Mouse (Mus musculus) midbrain, embryonic 11.5 days (tissue): ENCODE data around the gene 4921524J17Rik. TPM values are rescaled to one million over a fixed set of nuclear protein-coding genes. Genes with fewer than 3 reads are reported as not detected.

Source experiments
- ATAC-seq: fragments of 200-750 bp; cut with Nextera tagmentation; 2 replicates; pipeline ENCODE4 v1.8.0; 2017; ENCODE audit warnings: moderate TSS enrichment, moderate library complexity; ENCODE audit not compliant: low FRiP score
- DNase-seq: peaks from one replicate; pipeline ENCODE4 v3.0.0; 2015; ENCODE audit warnings: low spot score; ENCODE audit errors: missing footprints
- H3K27ac ChIP-seq: fragments of 300-500 bp; sonication (generic); 2 replicates; pipeline ENCODE4 v1.5.1; 2014; ENCODE audit warnings: low read depth, low read length
- H3K27me3 ChIP-seq: fragments of 300-500 bp; sonication (generic); 2 replicates; pipeline ENCODE4 v1.6.1; 2014; ENCODE audit warnings: mild to moderate bottlenecking, low read length, moderate library complexity, mixed read lengths; ENCODE audit not compliant: control insufficient read depth, insufficient read depth
- H3K36me3 ChIP-seq: fragments of 300-500 bp; sonication (generic); 2 replicates; pipeline ENCODE4 v1.6.1; 2014; ENCODE audit warnings: mild to moderate bottlenecking, low read length, moderate library complexity, mixed read lengths; ENCODE audit not compliant: control insufficient read depth, insufficient read depth
- H3K4me1 ChIP-seq: fragments of 300-500 bp; sonication (generic); 2 replicates; pipeline ENCODE4 v1.6.1; 2014; ENCODE audit warnings: low read length; ENCODE audit not compliant: control insufficient read depth, insufficient read depth
- H3K4me2 ChIP-seq: fragments of 300-500 bp; sonication (generic); 2 replicates; pipeline ENCODE4 v1.6.1; 2014; ENCODE audit warnings: mild to moderate bottlenecking, moderate library complexity
- H3K4me3 ChIP-seq: fragments of 300-500 bp; sonication (generic); 2 replicates; pipeline ENCODE4 v1.5.1; 2014; ENCODE audit warnings: low read depth, low read length
- H3K9ac ChIP-seq: fragments of 300-500 bp; sonication (generic); 2 replicates; pipeline ENCODE4 v1.6.1; 2014; ENCODE audit warnings: low read length
- H3K9me3 ChIP-seq: fragments of 300-500 bp; sonication (generic); 2 replicates; pipeline ENCODE4 v1.6.1; 2016; ENCODE audit warnings: low read length; ENCODE audit not compliant: control insufficient read depth
- WGBS: fragments of 180-500 bp; shearing (Covaris S2); extraction: QIAGEN DNeasy Blood & Tissue Kit; methylation state at CpG from one replicate; pipeline ENCODE4 v1.1.7; 2014; 5-methylcytosine and 5-hydroxymethylcytosine counted together
- polyA plus RNA-seq: library from polyadenylated mRNA; unstranded; fragments of >200 nt; fragmentation: Nextera tagmentation; extraction: Ambion mirVana; gene quantifications from 2 replicates; pipeline ENCODE4 v1.2.1, GENCODE M21; 2014

The 4921524J17Rik gene
- polyA plus RNA-seq, 1 experiment from 2014 or later, result 43.8 TPM

DNA sequence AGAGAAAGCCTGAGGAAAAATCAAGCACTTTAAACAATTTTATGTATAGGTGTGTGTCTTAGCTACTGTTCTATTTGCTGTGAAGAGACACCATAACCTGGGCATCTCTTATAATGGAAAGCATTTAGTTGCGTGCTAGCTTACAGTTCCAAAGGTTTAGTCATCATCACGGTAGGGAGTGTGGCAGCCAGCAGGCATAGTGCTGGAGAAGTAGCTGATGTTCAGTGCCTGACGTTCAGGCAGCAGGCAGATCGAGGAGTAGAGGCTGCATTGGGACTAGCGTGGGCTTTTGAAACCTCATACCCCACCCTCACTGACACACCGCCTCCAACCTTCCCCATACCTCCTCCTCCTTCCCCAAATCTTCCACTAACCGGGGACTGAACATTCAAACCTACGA lies 38.1 kb upstream of the 4921524J17Rik start:
- Histone ChIP-seq H3K4me3 (no peak overlapping the region), H3K27me3 (no peaks in the 10 kb centered on the region), H3K9me3 (no peaks in the 10 kb centered on the region), H3K4me2 (no peak overlapping the region), H3K27ac (no peak overlapping the region), H3K9ac (no peak overlapping the region), H3K4me1 (no peaks in the 10 kb centered on the region), H3K36me3 (no peaks in the 10 kb centered on the region)
- 78% methylated on average over 8 of the region's 8 CpGs for WGBS
- DNase-seq (no peak), ATAC-seq (no peak)

GRCm38 (mm10) chr8:85466056-85466455 lies 33.4 kb upstream of the 4921524J17Rik start:
- ATAC-seq, result no peak
- WGBS, result 85% methylated on average over 4 of the region's 4 CpGs

GRCm38 (mm10) chr8:85464316-85464715 lies 31.7 kb upstream of the 4921524J17Rik start:
- ATAC-seq (no peak), DNase-seq (no peak)
- no peaks in the 10 kb centered on the region for H3K36me3 ChIP-seq
- H3K9me3 ChIP-seq, result no peaks in the 10 kb centered on the region
- H3K27ac ChIP-seq, result no peak overlapping the region
- no peaks in the 10 kb centered on the region for H3K4me1 ChIP-seq
- no peaks in the 10 kb centered on the region for H3K27me3 ChIP-seq
- no peak overlapping the region for H3K9ac ChIP-seq
- no peak overlapping the region for H3K4me2 ChIP-seq
- H3K4me3 ChIP-seq, result no peak overlapping the region

More at GRCm38 (mm10) chr8:85466056-85466455, 33.4 kb upstream of the 4921524J17Rik start:
- Histone ChIP-seq H3K27me3 (no peaks in the 10 kb centered on the region), H3K36me3 (no peaks in the 10 kb centered on the region), H3K4me3 (no peak overlapping the region), H3K4me2 (no peak overlapping the region), H3K27ac (no peak overlapping the region), H3K9me3 (no peaks in the 10 kb centered on the region), H3K9ac (no peak overlapping the region), H3K4me1 (no peaks in the 10 kb centered on the region)
- DNase-seq, result no peak

- Histone ChIP-seq H3K4me3 (no peak overlapping the region), H3K4me1 (no peaks in the 10 kb centered on the region), H3K9ac (no peak overlapping the region), H3K9me3 (no peaks in the 10 kb centered on the region), H3K27me3 (no peaks in the 10 kb centered on the region), H3K4me2 (no peak overlapping the region), H3K27ac (no peak overlapping the region), H3K36me3 (no peaks in the 10 kb centered on the region)
- 86% methylated on average over 1 of the region's 1 CpGs for WGBS
- ATAC-seq (no peak), DNase-seq (no peak)
Observed at GRCm38 (mm10) chr8:85462441-85462840, 29.8 kb upstream of the 4921524J17Rik start.

DNA sequence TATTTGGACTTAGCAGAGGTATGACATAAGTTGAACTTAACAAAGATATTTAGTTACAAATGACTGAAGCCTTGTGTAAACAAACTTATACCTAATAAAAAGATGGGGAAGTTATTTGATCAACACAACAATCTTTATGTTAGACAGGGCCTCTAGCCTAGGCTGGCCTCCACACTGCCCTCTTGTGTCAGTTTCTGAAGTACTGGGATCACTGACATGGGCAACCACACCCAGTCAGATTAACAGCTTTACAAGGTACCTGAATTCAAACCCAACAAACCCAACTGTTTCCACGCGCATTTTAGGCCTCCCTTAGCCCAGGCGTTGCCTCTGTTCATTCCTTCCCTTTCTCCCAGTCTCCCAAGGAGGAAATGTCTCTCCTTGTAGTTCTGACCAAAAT lies 28.7 kb upstream of the 4921524J17Rik start:
- Histone ChIP-seq H3K4me3 (no peak overlapping the region), H3K4me1 (no peaks in the 10 kb centered on the region), H3K9me3 (no peaks in the 10 kb centered on the region), H3K4me2 (no peak overlapping the region), H3K27ac (no peak overlapping the region), H3K27me3 (no peaks in the 10 kb centered on the region), H3K9ac (no peak overlapping the region), H3K36me3 (no peaks in the 10 kb centered on the region)
- no peak for DNase-seq
- ATAC-seq, result no peak
- WGBS, result 78% methylated on average over 3 of the region's 3 CpGs

DNA sequence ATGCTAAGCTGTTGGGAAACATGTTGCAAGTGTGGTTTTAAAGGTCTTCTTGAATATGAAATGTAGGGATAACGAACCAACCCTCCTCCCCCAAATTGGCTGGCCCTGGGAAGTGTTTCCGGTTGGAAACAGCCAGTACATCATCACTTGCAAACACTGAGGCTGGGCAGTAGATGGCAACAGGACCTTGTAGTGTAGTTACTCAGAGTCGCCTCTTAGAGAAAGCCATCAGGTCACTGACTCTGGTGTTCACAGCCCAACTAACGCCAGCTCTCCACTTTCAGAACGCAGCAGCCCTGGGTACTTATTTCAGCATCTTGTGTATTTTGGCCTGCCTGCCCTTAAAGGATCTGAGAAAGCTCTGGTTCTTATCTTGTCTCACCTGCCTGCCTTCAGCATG lies 28.2 kb upstream of the 4921524J17Rik start:
- no peaks in the 10 kb centered on the region for H3K27me3 ChIP-seq
- no peaks in the 10 kb centered on the region for H3K36me3 ChIP-seq
- DNase-seq (no peak), ATAC-seq (no peak)
- H3K4me3 ChIP-seq, result no peak overlapping the region
- WGBS, result 47% methylated on average over 5 of the region's 5 CpGs
- no peak overlapping the region for H3K4me2 ChIP-seq
- H3K9me3 ChIP-seq, result no peaks in the 10 kb centered on the region
- no peak overlapping the region for H3K27ac ChIP-seq
- H3K9ac ChIP-seq, result no peak overlapping the region
- no peaks in the 10 kb centered on the region for H3K4me1 ChIP-seq

DNA sequence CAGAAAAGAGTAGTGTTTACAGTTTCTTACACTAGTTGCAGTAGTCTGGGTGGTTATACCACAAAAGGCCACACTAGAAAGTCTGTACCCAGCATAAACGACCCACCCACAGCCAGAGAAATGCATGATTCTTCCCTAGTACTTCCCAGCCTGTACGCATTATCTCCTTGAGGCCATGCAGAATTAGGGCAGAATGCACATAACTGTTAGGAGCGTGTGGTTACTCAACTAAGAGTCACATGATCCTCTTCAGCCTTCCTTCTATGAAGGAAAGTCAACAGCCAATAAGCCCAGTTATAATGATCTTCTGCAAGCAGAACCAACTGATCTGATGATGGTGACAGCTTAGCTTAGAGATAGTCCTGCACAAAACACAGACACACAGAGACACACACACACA lies 26.9 kb upstream of the 4921524J17Rik start:
- no peak for DNase-seq

GRCm38 (mm10) chr8:85456536-85456935 lies 23.9 kb upstream of the 4921524J17Rik start:
- Histone ChIP-seq H3K9ac (no peak overlapping the region), H3K36me3 (no peaks in the 10 kb centered on the region), H3K4me2 (no peak overlapping the region), H3K27ac (no peak overlapping the region), H3K9me3 (no peaks in the 10 kb centered on the region), H3K4me1 (peaks cover 3% of the 10 kb centered on the region; the same call in 1 of the 2 replicates), H3K27me3 (no peaks in the 10 kb centered on the region), H3K4me3 (no peak overlapping the region)
- 15% methylated on average over 14 of the region's 14 CpGs for WGBS
- ATAC-seq (0 out of 2 replicates have a peak, but pooled peaks have one; percentile 22), DNase-seq (peak; percentile 96)

More for the DNA sequence above, 26.9 kb upstream of the 4921524J17Rik start:
- Histone ChIP-seq H3K27ac (no peak overlapping the region), H3K9ac (no peak overlapping the region), H3K4me3 (no peak overlapping the region), H3K9me3 (no peaks in the 10 kb centered on the region), H3K36me3 (no peaks in the 10 kb centered on the region), H3K27me3 (no peaks in the 10 kb centered on the region), H3K4me1 (no peaks in the 10 kb centered on the region), H3K4me2 (no peak overlapping the region)
- no peak for ATAC-seq
- WGBS, result 77% methylated on average over 3 of the region's 3 CpGs

DNA sequence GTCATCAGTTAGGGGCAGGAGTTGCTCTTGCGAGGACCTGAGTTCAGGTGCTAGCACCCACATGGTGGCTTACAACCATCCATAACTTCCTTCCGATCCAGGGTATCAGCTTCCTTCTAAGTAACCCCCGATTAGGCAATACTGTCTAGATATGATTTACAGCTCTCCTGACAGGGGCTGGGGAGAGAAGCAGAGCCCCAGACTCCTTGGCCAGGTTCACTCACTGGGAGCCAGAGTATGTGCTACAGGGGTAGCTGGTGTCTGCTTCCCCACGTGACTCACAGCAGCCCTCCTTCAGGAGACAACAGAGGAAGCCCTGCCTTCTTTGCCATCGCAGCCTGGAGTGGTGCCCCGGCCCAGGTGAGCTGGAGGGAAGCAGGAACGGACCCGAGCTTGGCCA lies 22.1 kb upstream of the 4921524J17Rik start:
- ATAC-seq (no peak), DNase-seq (no peak)
- no peak overlapping the region for H3K4me2 ChIP-seq
- H3K27ac ChIP-seq, result no peak overlapping the region
- H3K36me3 ChIP-seq, result no peaks in the 10 kb centered on the region
- H3K27me3 ChIP-seq, result no peaks in the 10 kb centered on the region
- H3K9ac ChIP-seq, result no peak overlapping the region
- H3K4me3 ChIP-seq, result no peak overlapping the region
- peaks cover 3% of the 10 kb centered on the region; the same call in 1 of the 2 replicates for H3K4me1 ChIP-seq
- WGBS, result 74% methylated on average over 8 of the region's 8 CpGs
- H3K9me3 ChIP-seq, result no peaks in the 10 kb centered on the region

GRCm38 (mm10) chr8:85453256-85453655 lies 20.6 kb upstream of the 4921524J17Rik start:
- ATAC-seq (no peak), DNase-seq (no peak)
- Histone ChIP-seq H3K27me3 (no peaks in the 10 kb centered on the region), H3K36me3 (no peaks in the 10 kb centered on the region), H3K4me3 (no peak overlapping the region), H3K9ac (no peak overlapping the region), H3K9me3 (no peaks in the 10 kb centered on the region), H3K4me2 (no peak overlapping the region), H3K4me1 (peaks cover 3% of the 10 kb centered on the region; the same call in 1 of the 2 replicates), H3K27ac (no peak overlapping the region; the same call in 1 of the 2 replicates)
- 76% methylated on average over 2 of the region's 2 CpGs for WGBS
